Mouse (Mus musculus): ENCODE measurements around the gene Eif4a2.

The Eif4a2 gene

GRCm38 (mm10) chr16:23140911-23141310 is 33.7 kb downstream of the Eif4a2 start:
- DNase-seq (ENCODE audit: low spot score): no peak

DNA sequence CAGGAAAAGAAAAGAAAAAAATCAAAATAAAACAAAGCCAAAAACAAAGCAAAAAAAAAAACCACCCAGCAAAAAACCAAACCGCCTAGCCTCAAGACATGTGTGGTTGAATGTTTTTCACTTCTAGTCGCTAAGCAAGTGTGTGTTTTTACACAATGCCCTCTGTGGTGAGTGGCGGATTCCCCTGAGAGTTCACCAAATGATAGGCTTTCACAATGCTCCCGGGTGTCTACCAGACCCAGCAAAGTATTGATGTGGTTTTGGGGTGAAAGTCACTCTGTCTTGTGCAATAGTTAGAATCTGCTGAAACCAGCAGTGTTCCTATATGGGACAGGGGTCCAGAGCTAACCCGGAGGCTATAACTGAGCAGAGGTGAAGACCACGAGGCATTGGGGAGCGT is 37.1 kb downstream of the Eif4a2 start:
- DNase-seq (ENCODE audit: low spot score): no peak

DNA sequence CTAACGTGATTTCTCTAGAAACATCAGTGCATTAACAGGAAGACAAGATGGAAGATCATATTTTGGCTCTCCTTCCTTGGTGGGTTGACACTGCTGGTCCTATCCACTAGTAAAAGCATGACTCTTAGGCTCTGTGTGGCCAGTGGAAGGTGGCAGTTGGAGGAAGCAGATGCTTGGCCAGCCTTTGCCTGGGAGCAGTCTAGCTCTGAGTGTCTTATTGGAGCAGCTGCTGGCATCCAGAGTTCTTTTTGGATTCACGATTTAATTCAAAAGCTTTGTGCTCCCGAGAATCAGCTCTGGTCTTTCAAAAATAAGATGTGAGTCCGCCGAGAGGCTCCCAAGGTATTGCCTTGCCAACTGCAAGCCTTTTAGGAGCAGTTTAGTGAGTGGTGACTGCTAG is 38.0 kb downstream of the Eif4a2 start:
- no peak for DNase-seq (ENCODE audit: low spot score)

DNA sequence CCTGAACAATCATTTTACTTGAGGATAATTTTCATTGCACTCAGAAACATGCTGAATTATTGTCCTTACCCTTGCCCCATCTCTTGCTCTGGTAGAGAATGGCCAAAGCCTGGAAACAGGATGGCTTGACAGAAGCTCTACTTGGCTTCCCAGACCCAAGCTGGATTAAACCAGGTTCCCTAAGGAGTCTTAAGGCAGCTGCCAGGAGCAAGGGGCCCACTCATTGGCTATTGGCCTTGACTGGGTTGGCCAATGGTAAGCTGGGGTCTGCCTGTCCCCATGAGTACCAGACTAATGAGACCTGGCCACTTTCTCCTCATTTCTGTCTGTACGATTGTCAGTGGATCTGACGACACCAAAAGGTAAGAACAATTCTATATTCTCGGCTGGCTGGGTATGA is 39.0 kb downstream of the Eif4a2 start, which contains the start of gene Adipoq:
Gene Adipoq, plus strand, starts transcription at position 257 of the 400 bp plus-strand sequence.
- no peak for DNase-seq (ENCODE audit: low spot score)

DNA sequence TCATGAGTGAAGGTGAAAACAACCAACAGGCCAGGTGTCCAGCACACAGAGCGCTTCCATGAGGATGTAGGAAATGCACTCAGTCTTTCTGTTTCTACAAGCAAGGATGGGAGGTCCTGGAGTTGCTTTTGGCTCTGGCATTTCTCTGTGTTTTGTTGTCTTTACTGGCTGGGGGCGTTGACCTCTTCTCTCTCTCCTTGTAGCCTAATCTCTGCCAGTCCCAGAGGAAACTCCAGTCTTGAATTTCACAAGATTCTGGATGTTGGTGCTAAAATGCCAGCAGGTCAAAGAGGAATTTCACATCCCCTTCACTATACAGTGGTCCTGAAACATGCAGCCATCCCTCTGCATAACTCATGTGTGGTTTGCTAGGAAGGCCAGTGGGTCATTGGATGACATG is 41.7 kb downstream of the Eif4a2 start:
- no peak for DNase-seq (ENCODE audit: low spot score)

DNA sequence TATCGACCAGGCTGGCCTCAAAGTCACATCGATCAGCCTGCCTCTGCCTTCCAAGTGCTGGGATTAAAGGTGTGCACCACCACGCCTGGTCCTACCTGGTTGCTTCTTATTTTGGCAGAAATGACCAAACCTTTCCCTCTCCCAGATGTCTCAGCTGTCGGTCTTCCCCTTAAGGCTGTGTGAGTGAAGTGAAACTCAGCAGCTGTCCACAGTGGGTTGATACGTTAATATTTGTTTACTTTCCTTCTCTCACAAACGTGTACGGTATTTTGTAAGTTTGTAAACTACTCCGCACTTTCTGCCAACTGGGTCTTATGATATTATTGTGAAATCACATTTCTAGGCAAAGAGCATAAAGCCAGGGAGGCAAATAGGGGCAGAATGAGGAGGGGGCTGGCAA is 42.2 kb downstream of the Eif4a2 start:
- no peak for DNase-seq (ENCODE audit: low spot score)

DNA sequence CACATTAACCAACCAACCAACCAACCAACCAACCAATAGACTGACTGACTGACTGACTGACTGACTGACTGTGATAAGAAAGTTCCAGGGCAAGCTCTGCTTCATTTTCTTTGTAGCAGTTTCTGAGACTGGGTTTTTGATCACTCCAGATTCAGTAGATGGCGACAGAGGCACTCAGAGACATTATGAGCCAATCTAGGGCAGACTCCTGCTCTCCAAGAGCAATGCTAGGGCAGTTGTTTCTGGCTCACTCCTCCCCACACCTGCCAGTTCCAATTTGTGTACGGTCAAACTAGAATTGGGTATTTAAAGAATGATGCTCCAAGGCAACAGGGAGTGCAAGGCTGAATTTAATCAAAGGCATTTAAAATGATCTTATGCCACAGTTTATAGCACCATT is 44.2 kb downstream of the Eif4a2 start:
- no peak for DNase-seq (ENCODE audit: low spot score)

DNA sequence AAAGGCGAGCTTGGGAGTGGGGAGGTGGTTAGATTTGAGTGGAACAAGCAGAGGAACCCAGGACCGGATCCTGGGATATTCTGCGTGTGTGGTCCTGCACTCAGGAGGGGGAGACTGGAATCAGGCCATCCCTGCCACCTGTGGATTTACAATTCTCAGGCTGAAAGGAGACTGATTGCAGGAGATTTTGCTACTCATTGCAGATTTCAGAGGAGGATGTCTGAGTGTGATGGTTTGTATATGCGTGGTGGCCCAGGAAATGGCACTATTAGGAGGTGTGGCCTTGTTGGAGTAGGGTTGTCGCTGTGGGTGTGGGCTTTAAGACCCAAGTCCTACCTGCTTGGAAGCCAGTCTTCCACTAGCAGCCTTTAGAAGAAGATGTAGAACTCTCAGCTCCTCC is 47.0 kb downstream of the Eif4a2 start:
- no peak for DNase-seq (ENCODE audit: low spot score)

DNA sequence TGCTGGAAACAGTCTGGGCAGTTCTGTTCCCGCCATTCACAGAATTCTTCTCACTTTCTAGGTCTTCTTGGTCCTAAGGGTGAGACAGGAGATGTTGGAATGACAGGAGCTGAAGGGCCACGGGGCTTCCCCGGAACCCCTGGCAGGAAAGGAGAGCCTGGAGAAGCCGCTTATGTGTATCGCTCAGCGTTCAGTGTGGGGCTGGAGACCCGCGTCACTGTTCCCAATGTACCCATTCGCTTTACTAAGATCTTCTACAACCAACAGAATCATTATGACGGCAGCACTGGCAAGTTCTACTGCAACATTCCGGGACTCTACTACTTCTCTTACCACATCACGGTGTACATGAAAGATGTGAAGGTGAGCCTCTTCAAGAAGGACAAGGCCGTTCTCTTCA is 49.8 kb downstream of the Eif4a2 start:
- no peak for DNase-seq (ENCODE audit: low spot score)

GRCm38 (mm10) chr16:23158292-23158691 is 51.0 kb downstream of the Eif4a2 start:
- DNase-seq (ENCODE audit: low spot score): no peak

- DNase-seq (ENCODE audit: low spot score): no peak
These were observed 51.7 kb downstream of the Eif4a2 start for GRCm38 (mm10) chr16:23158957-23159356.

DNA sequence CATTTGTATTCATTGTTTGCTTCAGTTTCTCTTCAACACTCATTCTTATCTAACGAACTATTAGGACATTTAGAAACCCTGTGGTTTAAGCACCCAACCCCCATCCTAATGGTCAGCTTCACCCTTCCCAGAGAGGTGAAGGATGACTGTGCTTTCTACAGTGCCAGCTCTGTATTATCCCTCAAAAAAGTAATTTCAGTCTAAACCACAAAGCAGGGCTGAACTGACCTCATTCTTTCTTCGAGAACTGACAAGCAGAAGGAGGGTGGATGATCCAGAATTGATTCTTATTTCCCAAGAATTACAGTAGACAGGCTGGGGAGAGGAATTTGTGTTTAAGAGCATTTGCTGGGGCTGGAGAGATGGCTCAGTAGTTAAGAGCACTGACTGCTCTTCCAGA is 52.5 kb downstream of the Eif4a2 start:
- DNase-seq (ENCODE audit: low spot score): no peak

GRCm38 (mm10) chr16:23162116-23162515 is 54.9 kb downstream of the Eif4a2 start:
- DNase-seq (ENCODE audit: low spot score): no peak

Data from urinary bladder, postnatal 10 days (tissue).